Mouse (Mus musculus): ENCODE data around the gene Ube4b. TPM values are rescaled to one million over a fixed set of nuclear protein-coding genes. Genes with fewer than 3 reads are reported as not detected.
"Not testable (repeated sequence)": the region's sequence is repeated elsewhere in the genome, so short reads cannot be mapped to it uniquely, and the experiment has no call there.

The Ube4b gene
- total RNA-seq, 2 experiments from 2014 or later: 53.6 to 60.2 TPM

DNA sequence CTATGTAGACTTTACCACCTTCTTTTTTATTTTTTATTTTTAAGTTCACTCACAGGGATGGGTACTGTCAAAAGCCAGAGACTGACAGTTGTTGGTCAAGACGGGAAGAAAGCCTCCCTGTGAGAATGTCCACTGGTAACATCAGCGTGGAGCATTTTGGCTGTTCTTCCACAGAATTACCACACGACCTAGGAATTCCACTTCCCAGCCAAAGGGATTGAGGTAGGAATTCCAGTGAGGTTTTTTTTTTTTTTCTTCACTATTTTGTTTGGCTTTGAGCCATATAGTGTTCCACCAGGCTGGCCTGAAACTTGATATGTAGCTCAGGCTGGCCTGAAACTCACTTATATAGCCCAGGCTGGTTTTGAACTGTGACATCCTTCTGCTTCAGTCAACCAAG is 15.9 kb upstream of the Ube4b start:
- peak; percentile 53 to 56 for DNase-seq
- intact Hi-C loops (cut with DNase I): no loop called here

DNA sequence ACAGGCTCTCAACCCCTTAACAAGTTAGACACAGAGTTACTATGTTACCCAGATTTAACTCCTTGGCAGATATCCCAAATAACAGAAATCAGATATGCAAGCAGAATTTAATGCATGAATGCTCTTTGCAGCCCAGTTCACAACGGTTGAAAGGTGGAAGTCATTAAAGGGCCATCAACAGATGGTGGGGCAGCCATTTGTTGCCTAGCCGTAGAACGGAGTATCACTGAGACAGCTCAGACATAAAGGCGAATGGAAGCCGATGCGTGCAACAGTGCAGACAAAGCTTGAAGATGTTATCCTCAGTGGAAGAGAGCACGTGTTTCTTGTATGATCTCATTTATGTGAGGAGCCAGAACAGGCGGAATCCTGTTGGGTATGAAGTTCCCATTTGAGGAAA is 14.0 kb upstream of the Ube4b start:
- intact Hi-C loops (cut with DNase I): no loop called here
- no peak for DNase-seq

DNA sequence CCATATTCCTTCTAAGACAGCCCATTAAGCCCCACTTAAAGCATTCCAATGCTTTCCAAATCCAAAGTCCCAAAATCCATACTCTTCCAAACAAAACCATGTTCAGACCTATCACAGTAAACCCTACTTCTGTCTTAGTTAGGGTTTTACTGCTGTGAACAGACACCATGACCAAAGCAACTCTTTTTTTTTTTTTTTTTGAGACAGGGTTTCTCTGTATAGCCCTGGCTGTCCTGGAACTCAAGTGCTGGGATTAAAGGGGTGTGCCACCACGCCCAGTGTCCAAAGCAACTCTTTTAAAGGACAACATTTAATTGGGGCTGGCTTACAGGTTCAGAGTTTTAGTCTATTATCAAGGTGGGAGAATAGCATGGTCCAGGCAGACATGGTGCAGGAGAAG is 5.3 kb upstream of the Ube4b start:
- intact Hi-C loops (cut with DNase I); DNase-seq: not testable (repeated sequence)

DNA sequence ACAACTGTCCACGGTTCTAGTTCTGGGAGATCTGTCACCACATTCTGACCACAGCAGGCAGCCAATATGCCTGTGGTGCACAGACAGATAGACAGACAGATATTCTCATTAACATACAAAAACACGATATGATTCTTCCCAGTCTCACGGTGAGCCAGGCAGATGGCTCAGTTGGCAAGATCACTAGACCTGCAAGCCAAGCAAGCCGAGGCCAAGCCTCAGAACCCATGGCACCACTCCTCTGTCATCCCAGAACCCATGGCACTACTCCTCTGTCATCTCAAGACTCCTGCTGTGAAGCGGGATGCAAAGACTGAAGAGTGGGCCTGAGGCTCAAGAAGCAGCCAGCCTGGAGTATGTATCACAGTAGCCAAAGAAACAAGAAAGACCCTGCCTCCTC is 3.0 kb upstream of the Ube4b start:
- no peak for DNase-seq
- intact Hi-C loops (cut with DNase I): no loop called here

DNA sequence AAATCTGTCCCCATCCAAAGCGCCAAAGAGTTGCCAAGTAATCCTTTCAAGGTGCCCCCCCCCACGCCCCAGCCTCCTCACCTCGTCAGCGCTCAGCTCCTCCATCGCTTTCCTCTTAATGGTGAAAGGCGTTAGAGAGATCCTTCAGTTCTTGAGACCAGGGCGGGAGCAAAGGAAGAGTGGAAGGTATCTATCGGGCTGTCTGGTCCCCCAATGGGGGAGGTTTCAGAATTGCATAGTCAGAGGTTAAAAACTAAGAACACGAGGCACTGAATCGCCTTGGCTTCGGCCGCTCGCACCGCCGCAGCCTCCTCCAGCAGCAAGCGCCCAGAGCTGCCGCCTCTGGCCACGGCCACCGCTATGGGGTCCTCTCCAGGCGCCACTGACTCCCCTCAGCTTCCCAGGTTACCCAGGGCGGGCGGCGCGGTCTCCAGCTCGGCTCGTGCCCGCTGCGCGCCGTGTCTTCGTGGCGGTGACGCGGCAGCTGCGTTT is 702 bp downstream of the Ube4b start:
- intact Hi-C loops (cut with DNase I): loop anchor here (2.0 kb wide), 1 partner anchor 19 kb away; no protein-coding TSS in a partner anchor
- DNase-seq: no peak

DNA sequence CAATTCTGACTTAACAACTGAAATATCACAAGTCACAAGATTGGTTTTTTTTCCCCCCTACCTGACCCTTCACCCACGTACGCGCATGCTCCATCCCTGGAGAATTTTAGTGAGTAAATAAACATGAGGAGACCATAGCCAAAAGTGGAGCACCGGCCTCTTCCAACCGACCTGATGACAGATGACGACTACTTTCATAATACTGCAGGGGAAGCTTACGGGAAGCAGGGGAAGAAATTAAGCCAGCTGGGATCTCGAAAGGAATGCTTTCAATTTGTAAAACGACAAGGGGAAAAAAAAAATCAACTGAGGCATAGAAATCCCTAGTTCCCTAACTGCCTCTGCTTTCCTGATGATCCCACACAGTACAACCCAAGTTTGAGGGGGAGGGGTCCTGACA is 1.8 kb downstream of the Ube4b start:
- intact Hi-C loops (cut with DNase I): loop anchor here (2.0 kb wide), 1 partner anchor 20 kb away; no protein-coding TSS in a partner anchor

DNA sequence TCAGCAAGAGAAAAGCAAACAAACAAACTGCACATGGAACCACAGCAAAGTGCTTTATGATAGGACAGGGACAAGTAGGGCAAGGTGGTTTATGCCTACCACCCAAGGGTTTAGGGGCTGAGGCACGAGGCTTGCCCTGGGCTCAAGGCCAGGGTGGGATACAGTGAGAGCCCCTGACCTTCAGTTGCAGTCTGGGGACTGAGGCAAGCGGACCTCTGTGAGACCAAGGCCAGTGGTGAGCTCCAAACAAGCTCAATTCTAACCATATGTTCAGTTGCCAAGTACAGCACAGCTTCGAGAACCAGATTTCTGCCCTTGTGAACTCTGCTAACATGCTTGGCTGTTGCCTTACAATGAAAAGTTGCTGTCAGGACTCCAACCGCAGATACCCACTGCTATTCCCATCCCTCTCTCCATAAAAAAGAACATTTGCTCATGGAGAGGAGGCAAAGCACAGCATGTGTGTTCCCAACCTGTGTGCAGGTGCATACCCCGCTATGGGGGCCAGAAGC is 8.6 kb downstream of the Ube4b start:
- intact Hi-C loops (cut with DNase I): loop anchor here (5.0 kb wide), 1 partner anchor 64 kb away; no protein-coding TSS in a partner anchor
- no peak for DNase-seq

More for the DNA sequence above, 1.8 kb downstream of the Ube4b start:
- no peak for DNase-seq

DNA sequence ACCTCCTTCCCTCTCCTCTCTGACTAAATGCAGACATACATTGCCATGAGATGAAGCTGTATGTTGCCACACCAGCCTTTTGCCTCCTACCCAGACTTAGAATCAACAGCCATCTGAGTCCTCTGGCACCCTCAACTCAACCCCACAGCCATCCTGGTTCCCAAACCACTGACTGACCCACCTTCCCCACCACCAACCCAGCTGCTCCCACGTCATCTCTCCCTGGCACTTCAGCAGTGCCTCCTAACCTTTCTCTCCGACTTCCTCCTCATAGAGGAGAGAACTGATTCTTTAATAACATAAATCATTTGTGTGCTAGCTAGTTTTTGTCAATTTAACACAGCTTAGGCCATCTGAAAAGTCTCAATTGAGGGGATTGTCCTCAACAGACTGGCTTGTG is 9.6 kb downstream of the Ube4b start:
- no peak for DNase-seq
- intact Hi-C loops (cut with DNase I): loop anchor here (5.0 kb wide), 1 partner anchor 65 kb away; no protein-coding TSS in a partner anchor

DNA sequence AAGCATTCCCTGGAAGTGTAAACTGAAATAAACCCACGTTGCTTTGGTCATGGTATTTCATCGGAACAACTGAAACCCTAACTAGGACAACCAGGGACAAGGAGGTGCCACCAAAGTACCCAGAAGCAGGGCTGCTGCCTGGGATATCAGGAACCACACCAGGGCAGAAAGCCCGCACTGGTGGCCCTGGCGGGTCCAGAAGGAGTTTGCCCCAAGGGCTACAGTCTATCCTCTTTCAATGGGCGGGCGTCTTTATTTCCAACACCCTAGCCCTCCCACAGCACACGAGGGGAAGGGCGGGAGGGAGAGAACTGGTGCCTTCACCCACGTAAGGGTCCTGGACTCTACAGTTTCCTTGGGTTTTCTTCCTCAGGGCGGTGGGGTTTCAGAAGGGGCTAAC is 10.1 kb downstream of the Ube4b start:
- DNase-seq: no peak
- intact Hi-C loops (cut with DNase I): loop anchor here (5.0 kb wide), 1 partner anchor 66 kb away; no protein-coding TSS in a partner anchor

DNA sequence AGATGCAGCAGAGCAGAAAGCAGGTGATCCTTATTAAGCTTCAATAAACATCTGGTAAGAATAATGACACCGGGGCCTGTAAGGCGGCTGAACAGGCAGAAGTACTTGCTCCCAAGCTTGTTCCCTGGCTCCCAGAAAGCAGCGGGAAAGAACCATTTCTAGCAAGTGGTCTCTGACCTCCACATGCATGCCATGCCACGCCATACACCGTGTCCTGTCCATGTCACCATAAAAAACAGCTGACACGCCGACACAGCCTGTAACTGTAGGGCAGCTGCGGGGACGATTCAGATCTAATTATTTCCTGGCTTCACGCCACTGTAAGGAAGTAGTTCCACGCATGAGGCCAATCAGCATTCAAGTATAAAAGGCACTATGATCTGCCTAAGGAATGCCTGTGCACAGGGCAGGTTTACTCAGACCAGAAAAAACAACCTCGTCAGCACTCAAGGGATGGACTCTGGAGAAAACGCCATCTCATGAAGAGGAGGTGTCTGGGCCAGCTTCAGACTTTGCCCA is 10.8 kb downstream of the Ube4b start:
- DNase-seq: no peak
- intact Hi-C loops (cut with DNase I): loop anchor here (5.0 kb wide), 1 partner anchor 67 kb away; no protein-coding TSS in a partner anchor

DNA sequence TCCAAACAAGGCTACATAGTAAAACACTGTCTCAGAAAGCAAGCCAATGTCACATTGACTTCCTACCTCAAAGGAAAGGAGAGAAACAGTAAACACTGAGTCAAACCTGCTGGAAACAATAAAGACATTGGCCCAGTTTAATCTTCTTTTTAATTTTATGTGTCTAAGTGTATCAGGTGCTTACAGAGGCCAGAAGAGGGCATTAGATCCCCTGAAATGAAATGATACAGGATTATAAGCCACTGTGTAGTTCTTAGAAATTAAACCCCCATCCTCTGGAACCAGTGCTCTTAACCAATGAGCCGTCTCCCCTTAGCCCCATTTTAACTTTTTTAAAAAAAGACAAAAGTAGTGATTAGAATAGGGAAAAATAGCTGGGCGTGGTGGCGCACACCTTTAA is 12.3 kb downstream of the Ube4b start:
- no peak for DNase-seq
- intact Hi-C loops (cut with DNase I): no loop called here

DNA sequence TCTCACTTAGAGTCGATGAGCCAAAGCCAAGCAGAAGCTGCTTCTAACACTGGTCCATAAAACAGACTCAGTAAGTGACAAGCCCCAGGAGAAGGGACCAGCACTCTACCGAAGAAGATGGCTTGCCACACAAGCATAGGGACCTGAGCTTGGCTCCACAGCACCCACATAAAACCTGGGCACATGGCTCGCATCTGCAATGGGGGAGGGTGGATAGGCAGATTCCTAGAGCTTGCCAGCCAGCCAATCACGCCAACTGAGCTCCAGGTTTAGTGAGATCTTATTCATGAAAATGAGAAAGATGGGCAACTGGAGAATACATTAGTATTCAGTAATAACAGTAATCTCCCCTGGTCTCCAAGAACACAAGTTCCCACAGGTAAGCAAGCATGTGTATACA is 16.8 kb downstream of the Ube4b start:
- no peak for DNase-seq
- intact Hi-C loops (cut with DNase I): no loop called here

DNA sequence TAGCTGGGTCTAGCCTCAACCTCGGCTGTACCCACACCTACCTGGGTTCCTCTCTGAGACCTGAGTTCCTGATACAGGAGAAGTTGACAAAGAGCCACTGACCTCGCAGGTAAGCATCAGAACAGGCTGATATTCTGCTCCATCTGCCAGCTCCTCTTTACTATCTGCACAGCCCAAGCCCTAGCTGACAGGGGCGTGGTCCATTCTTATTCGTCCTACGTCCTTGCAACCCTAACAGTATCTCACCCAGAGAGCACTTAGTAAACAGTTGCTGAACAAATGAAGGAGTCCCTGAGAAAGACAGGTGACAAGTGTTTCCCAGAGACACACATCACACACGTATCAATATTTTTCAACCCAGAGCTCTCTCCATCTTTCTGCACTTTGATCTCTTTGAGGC is 18.2 kb downstream of the Ube4b start:
- DNase-seq: no peak
- intact Hi-C loops (cut with DNase I): no loop called here

DNA sequence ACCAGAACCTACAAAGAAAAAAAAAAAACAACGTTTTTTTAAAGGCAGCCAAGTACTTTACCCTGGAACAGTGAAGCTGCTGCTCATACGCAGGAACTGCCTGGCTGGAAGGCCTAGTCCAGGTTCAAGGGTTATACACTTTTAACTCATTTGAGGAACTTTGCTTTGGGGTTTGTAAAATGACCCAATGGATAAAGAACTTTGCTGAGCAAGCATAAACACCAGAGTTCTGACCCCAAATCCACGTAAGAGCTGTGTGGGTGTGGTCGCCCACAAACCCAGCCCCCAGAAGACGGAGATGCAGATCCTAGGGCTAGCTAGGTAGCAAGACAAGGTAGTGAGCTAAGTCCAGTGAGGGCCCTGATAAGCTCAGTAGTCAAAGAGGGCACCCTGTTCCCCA is 19.1 kb downstream of the Ube4b start:
- intact Hi-C loops (cut with DNase I): no loop called here
- no peak for DNase-seq

DNA sequence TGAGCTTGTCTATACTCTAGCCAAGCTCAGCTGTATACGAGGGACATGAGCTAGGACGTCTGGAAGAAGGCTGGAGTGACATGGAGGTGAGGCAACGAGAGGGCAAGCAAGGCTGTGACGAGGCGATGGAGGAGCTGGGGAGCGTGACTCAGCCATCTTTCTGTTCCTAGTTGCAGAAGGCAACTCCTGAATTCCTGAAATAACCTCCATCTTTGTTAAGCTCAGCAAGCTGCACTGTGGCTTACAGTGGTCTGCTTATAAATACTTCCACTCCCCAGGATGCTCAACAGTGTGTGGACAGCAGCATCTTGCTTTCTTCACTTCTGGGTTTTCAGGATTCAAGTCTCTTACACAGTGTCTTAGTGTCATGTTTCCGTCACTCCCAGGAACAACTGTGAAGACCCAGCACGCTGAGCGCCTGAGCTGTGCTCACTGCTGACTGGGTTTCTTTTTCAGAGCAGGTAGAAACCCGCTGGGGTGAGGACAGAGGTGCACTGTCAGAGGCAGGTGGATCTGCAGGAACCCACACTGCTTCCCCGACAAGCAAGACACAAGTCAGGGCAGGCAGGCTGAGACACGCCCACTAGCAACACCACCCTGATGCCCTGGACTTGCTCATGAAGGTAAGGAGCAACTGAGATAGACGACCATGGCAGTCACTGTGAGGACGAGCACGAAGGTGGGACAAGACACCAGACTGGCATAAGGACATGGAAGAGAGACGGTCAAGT is 20.7 kb downstream of the Ube4b start:
- intact Hi-C loops (cut with DNase I): no loop called here

DNA sequence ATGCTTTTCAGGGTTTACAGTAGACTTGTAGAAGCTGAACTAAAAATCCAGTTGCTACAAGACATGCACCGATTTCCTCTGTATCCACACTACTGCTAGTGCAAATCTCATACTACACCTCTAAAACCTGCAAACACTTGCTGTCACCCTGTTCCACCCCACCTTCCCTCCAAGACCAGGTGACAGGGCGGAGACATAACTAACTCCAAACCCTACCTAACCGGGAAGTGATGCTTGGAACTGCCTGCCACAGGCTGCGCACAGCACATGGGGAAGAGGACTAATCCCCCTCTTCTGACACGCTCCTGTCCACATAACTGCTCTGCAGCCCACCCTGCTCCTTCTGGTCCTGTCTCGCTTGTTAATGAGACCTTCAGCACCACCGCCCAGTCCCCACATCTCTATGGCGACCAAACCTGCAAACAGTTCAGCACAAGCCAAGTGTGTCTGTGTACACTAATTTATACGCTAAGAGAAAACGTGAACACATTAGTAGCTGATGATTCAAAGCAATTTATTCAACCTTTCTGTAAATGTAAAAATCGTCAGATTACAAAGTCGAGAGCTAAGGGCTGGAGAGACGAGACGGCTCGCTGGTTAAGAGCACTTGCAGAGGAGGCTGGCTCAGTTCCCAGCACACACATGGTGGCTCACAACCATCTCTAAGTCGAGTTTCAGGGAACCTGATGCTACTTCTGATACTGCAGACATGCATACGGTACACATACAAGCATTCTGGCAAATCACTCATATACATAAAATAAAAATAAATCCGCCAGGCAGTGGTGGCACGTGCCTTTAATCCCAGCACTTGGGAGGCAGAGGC is 21.7 kb downstream of the Ube4b start:
- intact Hi-C loops (cut with DNase I): no loop called here
- no peak for DNase-seq

More for the DNA sequence above, 20.7 kb downstream of the Ube4b start:
- no peak for DNase-seq

DNA sequence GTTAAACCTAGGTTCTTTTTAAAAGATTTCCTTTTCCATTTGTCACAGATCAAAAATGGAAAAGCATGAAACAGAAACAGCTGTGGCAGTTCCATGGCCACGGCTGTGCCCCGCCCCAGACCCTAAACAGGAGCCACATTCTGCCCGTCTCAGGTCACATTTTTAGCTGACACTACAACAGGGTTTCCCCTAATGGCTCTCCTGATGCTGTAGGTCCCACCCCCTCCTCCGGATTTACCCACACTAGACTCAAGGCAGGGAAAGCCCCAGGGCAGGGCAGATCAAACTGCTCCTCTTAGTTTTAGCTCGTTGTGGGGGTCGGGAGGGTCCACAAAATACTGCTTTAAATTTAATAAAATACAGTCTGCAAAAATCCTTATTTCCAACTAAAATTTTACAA is 23.5 kb downstream of the Ube4b start:
- DNase-seq: no peak
- intact Hi-C loops (cut with DNase I): no loop called here

DNA sequence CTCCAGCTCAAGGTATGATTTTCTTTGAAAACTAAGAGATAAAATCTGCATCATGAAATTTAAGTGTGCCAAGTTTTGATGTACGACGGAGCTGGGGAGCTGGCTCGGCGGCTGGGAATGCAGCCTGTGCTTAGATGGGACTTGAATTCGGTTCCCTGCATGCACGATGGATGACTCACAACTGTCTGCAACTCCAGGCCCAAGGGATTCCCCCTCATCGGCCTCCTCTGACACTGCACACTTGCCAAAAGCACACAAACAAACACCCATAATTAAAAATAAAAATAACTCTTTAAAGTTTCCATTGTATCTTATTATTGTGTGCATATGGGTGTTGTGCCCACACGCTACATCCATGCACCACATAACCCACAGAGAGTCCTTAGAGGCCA is 25.0 kb downstream of the Ube4b start:
- peak in 1 of 2 experiments; percentile 53 for DNase-seq
- intact Hi-C loops (cut with DNase I): no loop called here

DNA sequence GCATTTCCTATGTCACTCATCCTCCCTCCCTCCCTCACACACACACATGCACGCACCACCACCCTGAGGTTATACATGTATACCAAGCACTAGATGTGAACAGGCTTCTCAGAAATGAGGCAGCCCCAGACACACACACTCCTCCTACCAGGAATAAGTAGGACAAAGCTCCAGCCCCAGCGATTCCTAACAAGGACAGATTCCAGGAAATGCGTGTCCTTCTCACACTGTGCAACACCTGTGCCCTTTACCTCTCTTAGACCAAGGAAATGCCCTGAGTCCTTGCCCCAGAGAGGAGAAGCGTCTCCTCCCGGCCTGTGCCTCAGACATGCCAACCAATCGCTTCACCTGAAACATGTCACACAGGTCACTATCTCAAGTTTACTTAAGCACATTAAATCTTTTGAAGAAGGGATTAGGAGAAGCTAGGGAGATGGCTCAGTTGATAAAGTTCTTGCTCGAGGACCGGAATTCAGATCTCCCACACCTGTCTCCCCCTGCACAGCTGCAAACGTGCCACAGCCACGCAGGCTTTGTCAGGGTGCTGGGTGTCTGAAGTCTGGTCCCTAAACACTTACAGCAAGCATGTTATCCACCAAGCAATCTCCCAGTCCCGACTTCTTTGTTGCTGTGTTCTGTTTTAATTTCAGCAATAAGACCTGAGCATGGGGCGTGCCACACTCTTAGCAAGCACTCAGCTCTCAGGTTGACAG is 25.5 kb downstream of the Ube4b start:
- no peak for DNase-seq
- intact Hi-C loops (cut with DNase I): no loop called here

DNA sequence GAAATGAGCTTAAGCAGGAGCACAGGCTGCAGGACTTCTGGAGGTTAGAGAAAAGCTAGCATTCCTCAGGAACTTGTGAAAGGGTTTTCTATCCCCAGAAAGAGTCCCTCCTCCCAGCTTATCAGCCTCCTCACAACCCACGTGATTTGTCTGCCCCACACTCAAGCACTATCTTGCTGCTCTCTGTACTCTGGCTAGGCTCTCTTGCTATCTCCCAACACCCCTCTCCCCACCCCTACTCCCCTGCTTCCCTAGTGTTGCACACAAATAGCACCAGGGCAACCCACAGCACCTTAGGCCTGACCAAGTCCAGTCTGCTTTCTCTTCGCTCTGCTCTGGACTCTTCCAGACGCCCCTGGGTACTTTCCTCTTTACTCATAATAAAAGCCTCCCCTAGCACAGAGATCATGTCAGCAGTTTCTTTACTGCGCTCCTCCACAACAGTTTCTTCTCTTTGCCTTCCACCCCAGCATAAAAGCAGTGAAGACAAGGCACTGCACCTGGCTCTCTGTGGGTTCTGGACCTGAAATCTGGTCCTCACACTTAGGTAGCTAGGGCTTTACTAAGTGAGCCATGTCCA is 27.1 kb downstream of the Ube4b start:
- intact Hi-C loops (cut with DNase I): no loop called here

More for the DNA sequence above, 27.1 kb downstream of the Ube4b start:
- peak; percentile 65 to 75 for DNase-seq

Data from heart, postnatal 10 days (tissue).